Mouse (Mus musculus): ENCODE results near the gene Tmem186. TPM values are rescaled to one million over a fixed set of nuclear protein-coding genes. Genes with fewer than 3 reads are reported as not detected.

Tmem186 gene
- polyA plus RNA-seq, 1 experiment from 2014 or later: 14.8 TPM

Small RNAs within 50 kb of the gene (microRNA-seq; reads per million reads assigned to microRNA genes)
- gene Gm22137: not detected

Other genes starting within 250 kb of the Tmem186 start
- not detected in 2 replicates for gene Tmem114, start 212.6 kb downstream of the Tmem186 start, polyA plus RNA-seq (2014; fragmentation: Nextera tagmentation; extraction: Ambion mirVana)
- gene Mettl22, start 166.9 kb downstream of the Tmem186 start, polyA plus RNA-seq (2014; fragmentation: Nextera tagmentation; extraction: Ambion mirVana): 43.9 and 48.6 TPM in 2 replicates
- 34.9 and 36.0 TPM in 2 replicates for gene Abat, start 124.3 kb downstream of the Tmem186 start, polyA plus RNA-seq (2014; fragmentation: Nextera tagmentation; extraction: Ambion mirVana)
- 34.7 and 36.3 TPM in 2 replicates for gene Pmm2, start within 50 bp of the Tmem186 start, polyA plus RNA-seq (2014; fragmentation: Nextera tagmentation; extraction: Ambion mirVana)
- gene Carhsp1, start 34.4 kb upstream of the Tmem186 start, polyA plus RNA-seq (2014; fragmentation: Nextera tagmentation; extraction: Ambion mirVana): 84.0 and 95.0 TPM in 2 replicates
- gene Gm5767, start 43.1 kb upstream of the Tmem186 start, polyA plus RNA-seq (2014; fragmentation: Nextera tagmentation; extraction: Ambion mirVana): not detected in 2 replicates
- gene Usp7, start 154.6 kb upstream of the Tmem186 start, polyA plus RNA-seq (2014; fragmentation: Nextera tagmentation; extraction: Ambion mirVana): 42.1 and 42.7 TPM in 2 replicates
- gene 1810013L24Rik, start 192.4 kb upstream of the Tmem186 start, polyA plus RNA-seq (2014; fragmentation: Nextera tagmentation; extraction: Ambion mirVana): 19.6 and 24.9 TPM in 2 replicates

Data from forebrain, embryonic 14.5 days (tissue).